Mouse (Mus musculus) bone marrow, adult 2 months (tissue): ENCODE measurements around the gene Tie1. TPM values are rescaled to one million over a fixed set of nuclear protein-coding genes. Genes with fewer than 3 reads are reported as not detected.
A peak's percentile ranks its signal among the peaks of the same experiment; 100 is the strongest.

ENCODE experiments used
- H3K27ac ChIP-seq: fragments of 200-500 bp; 2 replicates; pipeline ENCODE4 v1.5.1; 2012; ENCODE audit warnings: low read depth, mild to moderate bottlenecking, control low read depth, inconsistent platforms, low read length; ENCODE audit not compliant: control insufficient read depth, poor library complexity, insufficient read depth
- H3K4me1 ChIP-seq: fragments of 200-500 bp; 2 replicates; pipeline ENCODE4 v1.6.1; 2011; ENCODE audit warnings: low read length; ENCODE audit not compliant: control insufficient read depth, insufficient read depth
- H3K4me3 ChIP-seq: fragments of 200-500 bp; replicated peaks from 2 replicates; pipeline ENCODE3; 2011; ENCODE audit warnings: mild to moderate bottlenecking, low read depth, low read length, control low read depth; ENCODE audit not compliant: control insufficient read depth
- CTCF ChIP-seq: fragments of 200-500 bp; IDR thresholded peaks from 2 replicates; pipeline ENCODE4 v1.5.1; 2011; ENCODE audit warnings: low read length, control low read depth; ENCODE audit not compliant: control insufficient read depth, insufficient read depth
- POLR2A ChIP-seq: fragments of 200-500 bp; IDR thresholded peaks from 2 replicates; pipeline ENCODE4 v1.6.1; 2011; ENCODE audit warnings: low read depth, mild to moderate bottlenecking, control low read depth, low read length, borderline replicate concordance; ENCODE audit not compliant: control insufficient read depth
- WGBS: fragments of 180-500 bp; shearing (Covaris S2); methylation state at CpG from one replicate; pipeline ENCODE4 v1.1.7; 2018; 5-methylcytosine and 5-hydroxymethylcytosine counted together
- polyA plus RNA-seq: library from polyadenylated mRNA; stranded (reverse); fragments of >200 nt; gene quantifications from 2 replicates; pipeline ENCODE4 v1.2.4, GENCODE M21; 2011; ENCODE audit warnings: low replicate concordance; ENCODE audit not compliant: missing spikeins, insufficient read depth, insufficient read length

Gene Tie1
- polyA plus RNA-seq, 1 experiment, result 4.5 TPM

GRCm38 (mm10) chr4:118429215-118429895 lies 60.5 kb downstream of the Tie1 start:
- H3K27ac ChIP-seq, result no peak overlapping the region
- TF ChIP-seq CTCF (no peak), POLR2A (0 out of 2 replicates have a peak, but pooled peaks have one; percentile 12)
- H3K4me1 ChIP-seq, result peaks cover 8% of the 10 kb centered on the region
- WGBS, result 47% methylated on average over 7 of the region's 7 CpGs
- peak overlapping the region; percentile 23 for H3K4me3 ChIP-seq

- peaks cover 10% of the 10 kb centered on the region for H3K4me1 ChIP-seq
- peak overlapping the region; percentile 92 for H3K27ac ChIP-seq
- no peak for TF ChIP-seq CTCF
- no peak for TF ChIP-seq POLR2A
- WGBS, result 31% methylated on average over 15 of the region's 15 CpGs
- peak overlapping the region; percentile 84 for H3K4me3 ChIP-seq
These were observed 61.2 kb downstream of the Tie1 start for GRCm38 (mm10) chr4:118428531-118429214.

- TF ChIP-seq CTCF, result peak; percentile 27; the same call in 1 of the 2 replicates
- peak; percentile 76 for TF ChIP-seq POLR2A
- H3K4me1 ChIP-seq, result peaks cover 10% of the 10 kb centered on the region
- under 1% methylated on average over 29 of the region's 31 CpGs for WGBS
These were observed 62.0 kb downstream of the Tie1 start, which contains the start of gene Elovl1 for GRCm38 (mm10) chr4:118427768-118428451. Gene Elovl1, plus strand, starts transcription at chr4:118428093.

GRCm38 (mm10) chr4:118427415-118427767 lies 62.5 kb downstream of the Tie1 start:
- peak overlapping the region; percentile 69 for H3K27ac ChIP-seq
- H3K4me1 ChIP-seq, result peaks cover 10% of the 10 kb centered on the region
- H3K4me3 ChIP-seq, result peak overlapping the region; percentile 73
- 8% methylated on average over 5 of the region's 5 CpGs for WGBS
- no peak for TF ChIP-seq CTCF
- no peak for TF ChIP-seq POLR2A

More at GRCm38 (mm10) chr4:118427768-118428451, 62.0 kb downstream of the Tie1 start, which contains the start of gene Elovl1:
- peak within 1 kb of the TSS; percentile 92 for H3K27ac ChIP-seq
- peak within 1 kb of the TSS; percentile 84 for H3K4me3 ChIP-seq

- 90% methylated on average over 1 of the region's 1 CpGs for WGBS
- H3K4me1 ChIP-seq, result peaks cover 10% of the 10 kb centered on the region
- no peak overlapping the region for H3K4me3 ChIP-seq
- TF ChIP-seq POLR2A (no peak), CTCF (no peak)
- H3K27ac ChIP-seq, result peak overlapping the region; percentile 55
These were observed 64.5 kb downstream of the Tie1 start for GRCm38 (mm10) chr4:118425374-118425773.

- Histone ChIP-seq H3K4me1 (peaks cover 8% of the 10 kb centered on the region), H3K4me3 (no peak overlapping the region), H3K27ac (peak overlapping the region; percentile 55)
- 64% methylated on average over 4 of the region's 4 CpGs for WGBS
- no peak for TF ChIP-seq POLR2A
- no peak for TF ChIP-seq CTCF
These were observed 65.2 kb downstream of the Tie1 start for GRCm38 (mm10) chr4:118424541-118425160.

GRCm38 (mm10) chr4:118421384-118421783 lies 68.5 kb downstream of the Tie1 start:
- no peak for TF ChIP-seq CTCF
- no peak for TF ChIP-seq POLR2A
- WGBS, result 97% methylated on average over 3 of the region's 3 CpGs
- Histone ChIP-seq H3K4me3 (no peak overlapping the region), H3K4me1 (peaks cover 5% of the 10 kb centered on the region; the same call in 1 of the 2 replicates), H3K27ac (no peak overlapping the region)

Other genes with a start within 250 kb of the Tie1 start
- 1.1 and 7.4 TPM in 2 replicates for gene Ptprf, start 198.7 kb downstream of the Tie1 start, polyA plus RNA-seq
- gene Szt2, start 80.8 kb downstream of the Tie1 start, polyA plus RNA-seq, result 17.0 and 34.6 TPM in 2 replicates
- gene Med8, start 80.7 kb downstream of the Tie1 start, polyA plus RNA-seq, result 45.2 and 67.4 TPM in 2 replicates
- gene Elovl1, start 62.0 kb downstream of the Tie1 start, polyA plus RNA-seq, result 36.1 and 99.5 TPM in 2 replicates
- 58.8 and 92.1 TPM in 2 replicates for gene Cdc20, start 52.7 kb downstream of the Tie1 start, polyA plus RNA-seq
- 10.3 and 13.1 TPM in 2 replicates for gene Mpl, start 32.5 kb downstream of the Tie1 start, polyA plus RNA-seq
- 1.0 and 2.1 TPM in 2 replicates for gene 2610528J11Rik, start 36.9 kb upstream of the Tie1 start, polyA plus RNA-seq
- gene Tmem125, start 54.0 kb upstream of the Tie1 start, polyA plus RNA-seq, result not detected in 2 replicates
- gene Cfap57, start 130.7 kb upstream of the Tie1 start, polyA plus RNA-seq, result not detected in 2 replicates
- 29.3 and 57.7 TPM in 2 replicates for gene Ebna1bp2, start 130.7 kb upstream of the Tie1 start, polyA plus RNA-seq
- not detected in 2 replicates for gene Olfr62, start 168.9 kb upstream of the Tie1 start, polyA plus RNA-seq
- gene Olfr1342, start 202.7 kb upstream of the Tie1 start, polyA plus RNA-seq, result not detected in 2 replicates
- gene Olfr1341, start 213.5 kb upstream of the Tie1 start, polyA plus RNA-seq, result not detected in 2 replicates
- gene Olfr1340, start 230.1 kb upstream of the Tie1 start, polyA plus RNA-seq, result not detected in 2 replicates
- not detected in 2 replicates for gene Olfr1339, start 242.1 kb upstream of the Tie1 start, polyA plus RNA-seq